Mouse (Mus musculus): ENCODE measurements around the gene Gba2. TPM values are rescaled to one million over a fixed set of nuclear protein-coding genes. Genes with fewer than 3 reads are reported as not detected.
A peak's percentile ranks its signal among the peaks of the same experiment; 100 is the strongest.

Gene Gba2
- polyA plus RNA-seq, 1 experiment from 2014 or later = 14.4 TPM

GRCm38 (mm10) chr4:43583421-43583820, 4.7 kb upstream of the Gba2 start:
- H3K27me3 ChIP-seq (replicated peaks; ENCODE audit: insufficient read depth, low read length) = no peaks in the 10 kb centered on the region; the same call in 1 of the 2 replicates
- H3K4me2 ChIP-seq (replicated peaks; ENCODE audit: low read depth, low read length) = no peak overlapping the region
- H3K27ac ChIP-seq (ENCODE audit: low read length) = no peak overlapping the region

DNA sequence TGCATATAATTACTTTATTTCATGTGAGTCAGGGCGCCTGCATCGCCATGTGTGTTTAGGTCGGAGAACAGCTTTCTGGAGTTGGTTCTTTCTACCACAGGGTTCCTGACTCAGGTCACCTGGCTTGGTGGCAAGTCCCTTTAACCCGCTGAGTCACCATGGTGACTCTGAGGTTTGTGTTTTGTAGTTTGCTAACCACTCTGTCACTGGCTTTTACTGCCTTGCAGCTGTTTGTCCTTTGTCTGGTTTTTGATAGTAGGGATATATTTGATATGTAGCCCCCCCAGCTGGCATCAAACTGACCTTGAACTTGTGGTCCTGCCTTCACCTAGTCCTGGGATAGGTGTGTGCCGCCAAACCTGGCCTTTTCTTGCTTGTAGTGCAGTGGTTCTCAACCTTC, 3.6 kb upstream of the Gba2 start:
- Histone ChIP-seq H3K4me2 (replicated peaks; ENCODE audit: low read depth, low read length) (no peak overlapping the region), H3K27ac (ENCODE audit: low read length) (no peak overlapping the region), H3K36me3 (ENCODE audit: insufficient read depth, low read length) (peaks cover 28% of the 10 kb centered on the region; the same call in 1 of the 2 replicates), H3K9me3 (ENCODE audit: low read length) (no peaks in the 10 kb centered on the region), H3K4me1 (ENCODE audit: insufficient read depth, low read depth, low read length) (peaks cover 12% of the 10 kb centered on the region; the same call in 1 of the 2 replicates), H3K27me3 (replicated peaks; ENCODE audit: insufficient read depth, low read length) (no peaks in the 10 kb centered on the region; the same call in 1 of the 2 replicates), H3K9ac (replicated peaks; ENCODE audit: low read depth) (no peak overlapping the region), H3K4me3 (ENCODE audit: low read depth, low read length) (no peak overlapping the region)
- DNase-seq (ENCODE audit: low spot score) (no peak), ATAC-seq (no peak)
- 91% methylated on average over 5 of the region's 5 CpGs for WGBS
- TF ChIP-seq CTCF (IDR thresholded peaks at IDR 0.05) = no peak
- TF ChIP-seq EP300 (IDR thresholded peaks at IDR 0.05) = no peak

More at GRCm38 (mm10) chr4:43583421-43583820, 4.7 kb upstream of the Gba2 start:
- DNase-seq (ENCODE audit: low spot score) (no peak), ATAC-seq (no peak)
- Histone ChIP-seq H3K4me1 (ENCODE audit: insufficient read depth, low read depth, low read length) (peaks cover 6% of the 10 kb centered on the region; the same call in 1 of the 2 replicates), H3K4me3 (ENCODE audit: low read depth, low read length) (no peak overlapping the region), H3K9ac (replicated peaks; ENCODE audit: low read depth) (no peak overlapping the region), H3K9me3 (ENCODE audit: low read length) (no peaks in the 10 kb centered on the region), H3K36me3 (ENCODE audit: insufficient read depth, low read length) (peaks cover 28% of the 10 kb centered on the region; the same call in 1 of the 2 replicates)
- 68% methylated on average over 7 of the region's 7 CpGs for WGBS
- TF ChIP-seq CTCF (IDR thresholded peaks at IDR 0.05) = no peak
- TF ChIP-seq EP300 (IDR thresholded peaks at IDR 0.05) = no peak

GRCm38 (mm10) chr4:43581381-43581780, 2.7 kb upstream of the Gba2 start:
- no peak overlapping the region for H3K4me3 ChIP-seq (ENCODE audit: low read depth, low read length)
- DNase-seq (ENCODE audit: low spot score) (no peak), ATAC-seq (no peak)
- no peak overlapping the region for H3K9ac ChIP-seq (replicated peaks; ENCODE audit: low read depth)
- no peak for TF ChIP-seq CTCF (IDR thresholded peaks at IDR 0.05)
- H3K4me1 ChIP-seq (ENCODE audit: insufficient read depth, low read depth, low read length) = peaks cover 20% of the 10 kb centered on the region; the same call in 1 of the 2 replicates
- WGBS = 97% methylated on average over 12 of the region's 12 CpGs
- no peaks in the 10 kb centered on the region for H3K9me3 ChIP-seq (ENCODE audit: low read length)
- H3K27ac ChIP-seq (ENCODE audit: low read length) = no peak overlapping the region
- H3K36me3 ChIP-seq (ENCODE audit: insufficient read depth, low read length) = peaks cover 28% of the 10 kb centered on the region; the same call in 1 of the 2 replicates
- H3K4me2 ChIP-seq (replicated peaks; ENCODE audit: low read depth, low read length) = no peak overlapping the region
- H3K27me3 ChIP-seq (replicated peaks; ENCODE audit: insufficient read depth, low read length) = no peaks in the 10 kb centered on the region; the same call in 1 of the 2 replicates

DNA sequence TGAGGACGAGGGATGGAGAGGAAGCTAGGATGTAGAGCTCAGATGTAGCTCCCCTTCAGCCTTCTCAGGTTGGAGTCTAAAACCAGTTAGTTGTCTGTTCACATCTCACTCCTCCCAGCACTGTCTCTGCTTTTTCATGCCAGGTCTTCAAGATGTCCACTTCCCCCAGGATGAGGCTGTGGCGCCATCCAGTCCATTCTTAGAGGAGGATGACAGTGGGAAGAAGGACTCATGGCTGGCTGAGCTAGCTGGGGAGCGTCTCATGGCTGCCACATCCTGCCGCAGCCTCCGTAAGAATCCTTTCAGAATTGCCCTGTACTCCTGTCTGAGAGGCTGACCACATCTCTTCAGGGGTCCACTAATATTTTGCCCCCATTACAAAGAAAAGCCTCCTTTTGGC, 2.0 kb upstream of the Gba2 start:
- no peak overlapping the region for H3K27ac ChIP-seq (ENCODE audit: low read length)
- H3K9me3 ChIP-seq (ENCODE audit: low read length) = no peaks in the 10 kb centered on the region
- DNase-seq (ENCODE audit: low spot score) (no peak), ATAC-seq (no peak)
- no peak overlapping the region for H3K4me2 ChIP-seq (replicated peaks; ENCODE audit: low read depth, low read length)
- TF ChIP-seq EP300 (IDR thresholded peaks at IDR 0.05) (no peak), CTCF (IDR thresholded peaks at IDR 0.05) (no peak)
- H3K36me3 ChIP-seq (ENCODE audit: insufficient read depth, low read length) = peaks cover 28% of the 10 kb centered on the region; the same call in 1 of the 2 replicates
- H3K4me3 ChIP-seq (ENCODE audit: low read depth, low read length) = no peak overlapping the region
- 89% methylated on average over 5 of the region's 5 CpGs for WGBS
- H3K4me1 ChIP-seq (ENCODE audit: insufficient read depth, low read depth, low read length) = peaks cover 23% of the 10 kb centered on the region; the same call in 1 of the 2 replicates
- no peak overlapping the region for H3K9ac ChIP-seq (replicated peaks; ENCODE audit: low read depth)
- no peaks in the 10 kb centered on the region for H3K27me3 ChIP-seq (replicated peaks; ENCODE audit: insufficient read depth, low read length)

DNA sequence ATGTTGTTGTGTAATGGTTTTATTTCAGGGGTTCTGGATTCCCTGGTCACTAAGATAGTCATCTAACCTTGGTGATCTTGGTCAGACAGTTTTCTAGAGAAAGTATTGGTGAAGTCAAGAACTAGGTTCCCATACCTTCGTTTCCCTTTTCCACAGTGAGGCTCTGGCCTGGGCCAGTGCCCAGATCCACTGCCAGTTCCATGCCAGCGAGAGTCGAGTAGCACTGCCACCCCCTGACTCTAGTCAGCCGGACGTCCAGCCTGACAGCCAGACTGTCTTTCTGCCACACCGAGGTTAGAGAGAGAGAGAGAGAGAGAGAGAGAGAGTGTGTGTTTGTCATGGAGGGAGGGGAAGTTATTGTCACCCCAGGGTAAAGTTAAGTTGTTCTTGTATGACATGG, 1.1 kb upstream of the Gba2 start:
- peak overlapping the region; percentile 83; the same call in 1 of the 2 replicates for H3K4me3 ChIP-seq (ENCODE audit: low read depth, low read length)

DNA sequence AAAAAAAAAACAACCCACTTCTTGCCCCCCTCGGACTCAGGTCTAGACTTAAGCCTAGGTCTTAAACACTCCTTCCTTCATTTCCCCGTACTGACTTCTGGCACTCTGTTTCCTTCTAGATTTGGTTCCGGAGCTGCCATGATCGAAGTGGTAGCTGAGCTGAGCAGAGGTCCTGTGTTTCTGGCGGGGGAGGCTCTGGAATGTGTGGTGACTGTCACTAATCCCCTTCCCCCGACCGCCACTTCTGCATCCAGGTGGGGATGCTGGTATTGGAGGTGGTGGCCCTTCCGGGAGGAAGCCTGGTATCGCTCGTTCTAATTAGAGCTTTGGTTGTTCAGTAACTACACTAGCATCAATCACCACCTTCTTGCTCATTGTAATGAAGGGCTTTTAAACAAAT, 583 bp upstream of the Gba2 start:
- H3K9me3 ChIP-seq (ENCODE audit: low read length) = no peaks in the 10 kb centered on the region
- peaks cover 28% of the 10 kb centered on the region; the same call in 1 of the 2 replicates for H3K36me3 ChIP-seq (ENCODE audit: insufficient read depth, low read length)
- no peaks in the 10 kb centered on the region for H3K27me3 ChIP-seq (replicated peaks; ENCODE audit: insufficient read depth, low read length)
- TF ChIP-seq EP300 (IDR thresholded peaks at IDR 0.05) (no peak), CTCF (IDR thresholded peaks at IDR 0.05) (no peak)
- no peak for ATAC-seq
- H3K9ac ChIP-seq (replicated peaks; ENCODE audit: low read depth) = peak overlapping the region; percentile 75
- 3% methylated on average over 10 of the region's 10 CpGs for WGBS
- no peak for DNase-seq (ENCODE audit: low spot score)
- H3K4me3 ChIP-seq (ENCODE audit: low read depth, low read length) = peak overlapping the region; percentile 83
- peak overlapping the region; percentile 83; the same call in 1 of the 2 replicates for H3K27ac ChIP-seq (ENCODE audit: low read length)
- peak overlapping the region; percentile 88 for H3K4me2 ChIP-seq (replicated peaks; ENCODE audit: low read depth, low read length)
- H3K4me1 ChIP-seq (ENCODE audit: insufficient read depth, low read depth, low read length) = peaks cover 23% of the 10 kb centered on the region; the same call in 1 of the 2 replicates

More for the DNA sequence above, 1.1 kb upstream of the Gba2 start:
- peak overlapping the region; percentile 75 for H3K9ac ChIP-seq (replicated peaks; ENCODE audit: low read depth)
- no peak for DNase-seq (ENCODE audit: low spot score)
- peaks cover 23% of the 10 kb centered on the region; the same call in 1 of the 2 replicates for H3K4me1 ChIP-seq (ENCODE audit: insufficient read depth, low read depth, low read length)
- no peak for ATAC-seq
- no peaks in the 10 kb centered on the region for H3K9me3 ChIP-seq (ENCODE audit: low read length)
- TF ChIP-seq CTCF (IDR thresholded peaks at IDR 0.05) (no peak), EP300 (IDR thresholded peaks at IDR 0.05) (no peak)
- WGBS = 62% methylated on average over 6 of the region's 6 CpGs
- H3K27me3 ChIP-seq (replicated peaks; ENCODE audit: insufficient read depth, low read length) = no peaks in the 10 kb centered on the region
- no peak overlapping the region for H3K27ac ChIP-seq (ENCODE audit: low read length)
- H3K4me2 ChIP-seq (replicated peaks; ENCODE audit: low read depth, low read length) = peak overlapping the region; percentile 88
- peaks cover 28% of the 10 kb centered on the region; the same call in 1 of the 2 replicates for H3K36me3 ChIP-seq (ENCODE audit: insufficient read depth, low read length)

Measured in lung, postnatal 0 days (tissue).